Mouse (Mus musculus): ENCODE data around the gene Plekhh1.

- TF ChIP-seq CTCF (IDR thresholded peaks at IDR 0.05; ENCODE audit: control insufficient read depth, insufficient read depth, insufficient replicate concordance, low read depth, low read length): no peak
- no peak for TF ChIP-seq POLR2A (IDR thresholded peaks at IDR 0.05; ENCODE audit: control insufficient read depth, low read depth, low read length)
Measured at GRCm38 (mm10) chr12:79006478-79007125, 22.4 kb upstream of the Plekhh1 start.
